Mouse (Mus musculus) heart, embryonic 12.5 days (tissue): ENCODE measurements at regions not wholly inside any gene's neighbourhood (a gene's known extent, or its start where the extent isn't known, plus 50 kb on each side); places are given as distances from the start of the nearest gene placed in this dataset.

ENCODE experiments used
- ATAC-seq: fragments of 200-750 bp; cut with Nextera tagmentation; 2 replicates; pipeline ENCODE4 v1.8.0; 2017; ENCODE audit warnings: moderate TSS enrichment, moderate library complexity; ENCODE audit not compliant: insufficient number of reproducible peaks, low FRiP score
- H3K27ac ChIP-seq: fragments of 300-500 bp; sonication (generic); 2 replicates; pipeline ENCODE4 v1.5.1; 2016; ENCODE audit warnings: mild to moderate bottlenecking, moderate library complexity; ENCODE audit not compliant: poor library complexity, severe bottlenecking
- H3K27me3 ChIP-seq: fragments of 300-500 bp; sonication (generic); replicated peaks from 2 replicates; pipeline ENCODE4 v1.6.1; 2016; ENCODE audit warnings: mild to moderate bottlenecking, moderate library complexity
- H3K36me3 ChIP-seq: fragments of 300-500 bp; sonication (generic); 2 replicates; pipeline ENCODE4 v1.6.1; 2016; ENCODE audit warnings: mild to moderate bottlenecking, moderate library complexity
- H3K4me1 ChIP-seq: fragments of 300-500 bp; sonication (generic); replicated peaks from 2 replicates; pipeline ENCODE4 v1.6.1; 2016; ENCODE audit warnings: mild to moderate bottlenecking
- H3K4me2 ChIP-seq: fragments of 300-500 bp; sonication (generic); 2 replicates; pipeline ENCODE4 v1.6.1; 2016; ENCODE audit warnings: mild to moderate bottlenecking, moderate library complexity
- H3K4me3 ChIP-seq: fragments of 300-500 bp; sonication (generic); 2 replicates; pipeline ENCODE4 v1.5.1; 2016; ENCODE audit warnings: mild to moderate bottlenecking
- H3K9ac ChIP-seq: fragments of 300-500 bp; sonication (generic); 2 replicates; pipeline ENCODE4 v1.6.1; 2016; ENCODE audit warnings: mild to moderate bottlenecking, moderate library complexity
- H3K9me3 ChIP-seq: fragments of 300-500 bp; sonication (generic); replicated peaks from 2 replicates; pipeline ENCODE4 v1.6.1; 2016; ENCODE audit warnings: mild to moderate bottlenecking, moderate library complexity
- WGBS: fragments of 180-500 bp; shearing (Covaris S2); methylation state at CpG from one replicate; pipeline ENCODE4 v1.1.7; 2016; 5-methylcytosine and 5-hydroxymethylcytosine counted together

DNA sequence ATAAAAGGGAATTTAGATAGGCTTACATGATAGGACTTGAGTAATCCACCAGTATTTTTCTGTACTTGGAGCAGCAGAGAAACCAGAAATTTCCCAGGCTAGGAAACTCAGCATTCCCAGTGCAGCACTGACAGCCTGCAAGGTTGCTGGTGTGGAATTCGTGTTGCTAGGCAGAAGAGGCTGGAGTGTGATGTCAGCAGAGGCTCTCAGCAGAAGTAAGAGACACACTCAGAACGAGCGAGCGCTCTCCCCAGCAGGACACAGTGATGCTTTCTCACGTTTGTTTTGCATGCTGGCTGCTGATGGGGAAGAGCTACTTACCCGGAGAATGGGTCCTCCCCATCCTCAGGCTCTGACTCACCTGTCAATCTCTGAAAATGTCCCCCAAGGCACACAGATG is 104.7 kb downstream of the Dusp6 start:
- Histone ChIP-seq H3K4me1 (0 out of 2 replicates have a peak, but pooled peaks cover 4% of the 10 kb centered on the region), H3K27me3 (no peaks in the 10 kb centered on the region), H3K4me3 (no peak overlapping the region), H3K9me3 (peaks cover 10% of the 10 kb centered on the region), H3K36me3 (no peaks in the 10 kb centered on the region), H3K4me2 (no peak overlapping the region), H3K9ac (no peak overlapping the region), H3K27ac (no peak overlapping the region)
- WGBS: 14% methylated on average over 6 of the region's 6 CpGs
- ATAC-seq: 0 out of 2 replicates have a peak, but pooled peaks have one; percentile 29

DNA sequence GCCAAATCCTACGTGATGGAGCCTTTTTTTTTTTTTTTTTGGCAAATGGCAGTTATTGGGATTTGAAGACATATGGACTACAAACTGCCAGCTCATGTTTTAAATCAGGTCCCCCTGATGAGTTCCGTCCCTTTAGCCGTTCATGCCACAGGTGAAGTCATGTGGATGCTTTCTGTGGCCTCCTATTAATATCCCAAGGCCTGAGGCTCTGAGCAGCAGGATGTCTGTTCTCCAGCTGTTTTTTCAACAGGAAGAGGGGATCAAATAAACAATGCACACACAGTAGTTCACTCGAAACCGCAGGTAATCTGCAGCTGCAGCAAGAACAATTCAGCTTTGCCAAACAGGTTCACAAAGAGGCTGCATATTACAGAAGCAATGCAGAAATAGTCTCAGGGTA is 112.1 kb downstream of the Dusp6 start:
- Histone ChIP-seq H3K4me1 (0 out of 2 replicates have a peak, but pooled peaks cover 2% of the 10 kb centered on the region), H3K36me3 (no peaks in the 10 kb centered on the region), H3K9ac (no peak overlapping the region), H3K4me2 (no peak overlapping the region), H3K27ac (no peak overlapping the region), H3K4me3 (no peak overlapping the region), H3K27me3 (no peaks in the 10 kb centered on the region), H3K9me3 (no peaks in the 10 kb centered on the region)
- ATAC-seq: no peak
- WGBS: 54% methylated on average over 5 of the region's 5 CpGs

DNA sequence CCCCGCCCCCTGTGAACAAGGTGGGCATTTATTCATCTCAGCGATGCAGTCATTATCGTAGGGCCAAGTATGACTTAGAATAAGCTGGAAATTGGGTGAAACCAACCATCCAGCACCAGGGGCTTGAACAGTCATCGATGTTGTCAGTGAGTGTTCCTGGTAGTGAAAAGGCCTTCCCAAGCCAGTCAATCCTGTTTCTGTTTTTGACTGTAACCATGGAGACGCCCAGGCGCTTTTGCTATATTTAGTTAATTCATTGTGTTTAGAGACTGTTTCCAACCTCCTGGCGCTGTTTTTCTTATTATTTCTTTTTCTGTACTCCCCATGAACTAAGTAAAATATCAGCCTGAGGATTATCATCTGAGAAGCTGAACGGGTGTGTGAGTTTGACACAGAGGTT is 113.4 kb downstream of the Dusp6 start:
- no peak overlapping the region for H3K4me3 ChIP-seq
- 0 out of 2 replicates have a peak, but pooled peaks cover 2% of the 10 kb centered on the region for H3K4me1 ChIP-seq
- H3K4me2 ChIP-seq: no peak overlapping the region
- 81% methylated on average over 8 of the region's 8 CpGs for WGBS
- H3K9ac ChIP-seq: no peak overlapping the region
- no peak for ATAC-seq
- H3K27me3 ChIP-seq: no peaks in the 10 kb centered on the region
- no peaks in the 10 kb centered on the region for H3K36me3 ChIP-seq
- H3K9me3 ChIP-seq: no peaks in the 10 kb centered on the region
- H3K27ac ChIP-seq: no peak overlapping the region

DNA sequence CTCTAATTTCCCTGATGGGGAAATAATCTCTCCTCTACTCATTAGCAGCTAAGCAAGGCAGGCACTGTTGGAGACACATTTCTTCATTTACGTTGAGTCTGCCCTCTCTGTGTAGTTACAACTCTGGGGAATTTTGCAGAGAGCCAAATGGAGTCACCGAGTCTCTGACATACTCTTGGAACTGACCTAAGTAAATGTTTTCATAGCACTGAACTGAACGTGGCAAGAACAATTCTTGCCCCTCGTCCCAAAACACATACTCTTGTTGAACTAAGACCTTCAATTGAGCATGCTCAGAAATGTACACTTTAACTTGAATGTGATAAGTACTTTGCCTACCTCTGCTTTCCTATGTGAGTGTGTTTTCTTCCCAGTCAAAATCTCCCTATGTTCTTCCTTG is 114.5 kb downstream of the Dusp6 start:
- ATAC-seq: no peak
- peaks cover 11% of the 10 kb centered on the region for H3K4me1 ChIP-seq
- H3K36me3 ChIP-seq: no peaks in the 10 kb centered on the region
- no peaks in the 10 kb centered on the region for H3K9me3 ChIP-seq
- no peak overlapping the region for H3K4me2 ChIP-seq
- no peak overlapping the region for H3K4me3 ChIP-seq
- H3K9ac ChIP-seq: no peak overlapping the region
- no peak overlapping the region for H3K27ac ChIP-seq
- 65% methylated on average over 4 of the region's 4 CpGs for WGBS
- no peaks in the 10 kb centered on the region for H3K27me3 ChIP-seq

DNA sequence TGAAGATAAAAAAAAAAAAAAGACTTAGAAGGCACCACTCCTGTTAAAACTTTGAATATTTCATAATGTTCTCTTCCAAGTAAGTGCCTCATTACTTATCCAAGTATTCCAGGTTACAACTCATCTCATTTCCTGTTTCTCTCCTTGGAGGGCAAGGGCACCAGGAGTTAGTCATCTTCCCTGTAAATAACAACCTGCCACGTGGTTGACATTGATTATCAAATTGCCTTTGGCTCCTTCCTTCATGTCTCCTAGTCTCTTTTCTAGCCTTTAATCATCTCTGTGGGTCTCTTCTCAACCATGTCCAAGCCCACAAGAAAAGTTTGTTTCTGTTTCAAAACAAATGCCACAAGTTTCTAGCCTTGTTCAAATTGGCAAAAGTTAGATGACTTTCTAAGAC is 116.1 kb downstream of the Dusp6 start:
- Histone ChIP-seq H3K27me3 (no peaks in the 10 kb centered on the region), H3K4me1 (peaks cover 17% of the 10 kb centered on the region), H3K36me3 (no peaks in the 10 kb centered on the region), H3K4me3 (no peak overlapping the region), H3K9ac (no peak overlapping the region), H3K9me3 (no peaks in the 10 kb centered on the region), H3K27ac (no peak overlapping the region), H3K4me2 (no peak overlapping the region)
- WGBS: 50% methylated on average over 1 of the region's 1 CpGs
- ATAC-seq: no peak

DNA sequence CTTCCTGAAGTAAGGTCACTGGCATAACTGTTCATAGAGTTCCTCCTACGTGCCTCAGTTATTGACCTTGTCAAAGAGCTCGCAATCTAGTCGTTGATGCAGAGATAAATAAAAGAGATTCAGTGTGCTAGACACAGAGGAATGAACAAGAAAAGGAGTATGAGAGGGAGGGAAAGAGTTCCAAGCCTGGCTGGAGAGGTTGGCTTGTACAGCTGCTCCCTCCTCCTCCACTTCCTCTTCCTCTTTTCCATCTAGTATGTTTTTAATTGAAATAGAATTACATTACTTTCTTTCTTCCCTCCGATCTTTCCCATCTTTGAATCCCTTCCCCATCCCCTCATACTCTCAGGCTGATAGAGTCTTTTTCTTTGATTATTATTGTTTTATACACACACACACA is 117.1 kb downstream of the Dusp6 start:
- no peak for ATAC-seq
- no peaks in the 10 kb centered on the region for H3K9me3 ChIP-seq
- H3K9ac ChIP-seq: no peak overlapping the region
- no peaks in the 10 kb centered on the region for H3K27me3 ChIP-seq
- 81% methylated on average over 4 of the region's 4 CpGs for WGBS
- H3K36me3 ChIP-seq: no peaks in the 10 kb centered on the region
- H3K4me1 ChIP-seq: peaks cover 17% of the 10 kb centered on the region
- H3K4me3 ChIP-seq: no peak overlapping the region
- H3K27ac ChIP-seq: no peak overlapping the region
- H3K4me2 ChIP-seq: no peak overlapping the region

DNA sequence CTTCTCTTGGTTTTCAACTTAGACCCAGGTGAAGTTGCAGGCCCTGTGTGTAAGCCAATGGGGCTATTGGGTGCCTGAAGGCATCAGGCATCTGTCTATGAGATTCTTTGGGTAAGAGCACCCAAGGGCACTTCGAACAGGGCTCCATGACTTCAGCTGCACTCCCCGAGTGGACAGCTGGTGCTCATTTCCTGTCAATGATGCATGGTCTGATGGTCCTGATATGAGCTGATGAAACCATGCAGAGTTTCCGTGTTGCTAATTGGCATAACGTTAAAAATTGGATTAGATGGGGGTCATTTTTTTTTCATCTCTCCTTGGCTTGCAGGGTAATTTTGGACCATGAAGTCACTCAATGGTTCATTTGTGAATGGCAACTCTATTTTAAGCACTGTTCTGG is 120.0 kb downstream of the Dusp6 start:
- Histone ChIP-seq H3K36me3 (no peaks in the 10 kb centered on the region), H3K4me2 (no peak overlapping the region), H3K9me3 (no peaks in the 10 kb centered on the region), H3K27me3 (no peaks in the 10 kb centered on the region), H3K27ac (no peak overlapping the region), H3K9ac (no peak overlapping the region), H3K4me3 (no peak overlapping the region), H3K4me1 (peaks cover 15% of the 10 kb centered on the region)
- 49% methylated on average over 4 of the region's 4 CpGs for whole genome bisulfite sequencing
- ATAC-seq: no peak

DNA sequence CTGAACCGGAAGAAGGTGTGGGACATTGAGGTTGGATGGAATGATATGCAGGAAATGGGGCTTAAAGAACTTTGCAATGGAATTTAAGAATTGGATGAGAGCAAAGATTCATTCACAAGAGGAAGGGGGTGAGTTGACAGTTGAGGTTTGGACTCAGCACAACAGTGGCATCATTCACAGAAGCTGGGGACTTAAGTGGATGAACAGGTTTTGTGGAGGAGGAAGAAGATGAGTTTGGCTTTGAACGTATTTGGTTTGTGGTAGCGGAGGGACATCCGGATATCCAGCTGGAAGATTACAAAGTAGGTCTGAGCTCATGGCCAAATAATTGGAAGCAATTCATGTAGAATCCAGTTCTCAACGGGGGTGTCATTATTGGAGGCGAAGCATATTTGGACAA is 121.3 kb downstream of the Dusp6 start:
- Histone ChIP-seq H3K4me3 (no peak overlapping the region), H3K9ac (no peak overlapping the region), H3K4me2 (no peak overlapping the region), H3K27ac (no peak overlapping the region), H3K36me3 (no peaks in the 10 kb centered on the region), H3K4me1 (peaks cover 15% of the 10 kb centered on the region), H3K27me3 (no peaks in the 10 kb centered on the region), H3K9me3 (no peaks in the 10 kb centered on the region)
- ATAC-seq: no peak
- 82% methylated on average over 6 of the region's 6 CpGs for WGBS

DNA sequence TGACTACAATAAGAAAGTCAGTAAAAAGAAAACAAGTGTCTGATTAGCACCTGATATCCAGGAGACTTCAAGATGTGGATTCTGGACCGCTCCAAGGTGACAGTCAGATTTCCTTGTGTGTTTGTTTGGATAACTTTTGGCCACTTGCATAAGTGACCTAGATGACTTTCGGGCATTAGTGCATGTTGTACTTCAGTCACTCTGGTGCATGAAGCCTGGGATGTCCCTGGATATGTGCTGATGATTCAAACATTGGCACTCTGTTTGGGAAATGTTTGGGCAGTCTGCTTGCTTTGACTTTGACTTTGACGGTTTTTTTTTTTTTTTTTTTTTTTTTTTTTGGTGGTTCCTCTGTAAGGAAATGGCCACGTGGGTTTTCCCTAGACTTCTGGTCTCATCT is 121.8 kb downstream of the Dusp6 start:
- WGBS: 70% methylated on average over 3 of the region's 4 CpGs
- H3K4me3 ChIP-seq: no peak overlapping the region

DNA sequence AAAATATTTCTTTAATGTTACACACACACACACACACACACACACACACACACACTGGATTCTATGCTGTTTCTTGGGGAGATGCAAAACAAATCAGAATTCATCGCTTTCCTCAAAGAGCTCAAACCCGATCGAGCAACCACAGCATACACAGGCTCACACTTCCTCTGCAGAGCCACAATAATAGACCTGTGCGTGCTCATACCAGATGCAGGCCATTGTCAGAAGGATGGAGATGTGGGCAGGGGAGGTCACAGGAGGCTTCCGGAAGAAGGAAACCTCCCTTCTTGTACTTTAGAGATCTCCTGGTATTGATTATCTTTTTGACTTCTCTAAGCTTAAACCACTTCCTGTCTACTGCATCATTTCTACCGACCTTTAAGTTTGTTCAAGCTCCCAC is 122.8 kb downstream of the Dusp6 start:
- WGBS: 67% methylated on average over 6 of the region's 6 CpGs
- no peak for ATAC-seq
- Histone ChIP-seq H3K27me3 (no peaks in the 10 kb centered on the region), H3K27ac (no peak overlapping the region), H3K4me1 (peaks cover 15% of the 10 kb centered on the region), H3K36me3 (no peaks in the 10 kb centered on the region), H3K4me2 (no peak overlapping the region), H3K9ac (no peak overlapping the region), H3K9me3 (no peaks in the 10 kb centered on the region), H3K4me3 (no peak overlapping the region)

More for the DNA sequence above, 121.8 kb downstream of the Dusp6 start:
- Histone ChIP-seq H3K36me3 (no peaks in the 10 kb centered on the region), H3K9me3 (no peaks in the 10 kb centered on the region), H3K4me2 (no peak overlapping the region), H3K9ac (no peak overlapping the region), H3K27ac (no peak overlapping the region), H3K27me3 (no peaks in the 10 kb centered on the region), H3K4me1 (peaks cover 15% of the 10 kb centered on the region)
- no peak for ATAC-seq

DNA sequence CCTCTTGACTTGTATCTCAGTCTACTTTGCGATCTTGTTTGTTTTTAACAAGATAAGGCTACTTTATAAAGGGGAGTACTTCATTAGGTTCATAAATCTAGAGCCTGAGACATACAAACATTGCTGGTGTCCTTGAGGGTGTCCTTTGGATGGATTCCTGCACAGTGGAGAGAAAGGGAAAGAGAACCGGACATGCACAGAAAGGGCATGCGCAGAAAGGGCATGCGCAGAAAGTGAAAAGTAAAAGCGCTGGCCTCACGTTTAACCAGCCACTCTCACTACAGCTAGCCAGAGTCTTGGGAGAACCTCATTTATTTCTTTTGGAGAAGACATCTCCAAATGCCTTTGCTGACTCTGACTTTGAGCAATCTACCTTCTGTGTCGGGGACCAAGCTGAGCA is 125.5 kb downstream of the Dusp6 start:
- WGBS: 80% methylated on average over 7 of the region's 7 CpGs
- H3K27ac ChIP-seq: no peak overlapping the region
- no peak overlapping the region for H3K9ac ChIP-seq
- ATAC-seq: no peak
- H3K4me3 ChIP-seq: no peak overlapping the region
- no peaks in the 10 kb centered on the region for H3K36me3 ChIP-seq
- no peak overlapping the region for H3K4me2 ChIP-seq
- 0 out of 2 replicates have a peak, but pooled peaks cover under 1% of the 10 kb centered on the region for H3K4me1 ChIP-seq
- no peaks in the 10 kb centered on the region for H3K9me3 ChIP-seq
- H3K27me3 ChIP-seq: no peaks in the 10 kb centered on the region

DNA sequence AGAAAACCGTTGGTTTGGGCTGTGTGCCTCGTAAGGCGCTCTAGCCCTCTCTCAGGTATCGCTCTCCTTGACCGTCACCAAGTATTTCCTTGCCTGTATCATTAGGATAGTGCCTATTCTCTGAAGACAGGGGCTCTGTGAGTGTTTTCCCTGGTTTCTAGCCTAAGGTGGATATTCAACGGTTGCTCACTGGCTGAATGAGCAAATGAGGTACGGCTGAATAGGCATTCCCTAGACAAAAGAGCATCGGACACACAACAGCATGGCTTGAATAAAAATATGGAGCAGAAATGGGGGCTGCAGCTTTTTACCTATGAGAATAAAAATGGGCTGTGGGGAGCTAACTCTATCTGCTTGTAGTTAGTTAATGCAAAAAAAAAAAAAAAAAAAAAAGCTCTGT is 126.0 kb downstream of the Dusp6 start:
- H3K4me1 ChIP-seq: 0 out of 2 replicates have a peak, but pooled peaks cover 3% of the 10 kb centered on the region
- H3K27ac ChIP-seq: no peak overlapping the region
- H3K27me3 ChIP-seq: no peaks in the 10 kb centered on the region
- H3K4me2 ChIP-seq: no peak overlapping the region
- no peaks in the 10 kb centered on the region for H3K36me3 ChIP-seq
- 89% methylated on average over 8 of the region's 8 CpGs for WGBS
- H3K4me3 ChIP-seq: no peak overlapping the region
- no peak overlapping the region for H3K9ac ChIP-seq
- H3K9me3 ChIP-seq: no peaks in the 10 kb centered on the region
- no peak for ATAC-seq
